Mouse (Mus musculus): ENCODE measurements at regions not wholly inside any gene's neighbourhood (a gene's known extent, or its start where the extent isn't known, plus 50 kb on each side); places are given as distances from the start of the nearest gene placed in this dataset.

- DNase-seq, result no peak
These were observed 175.5 kb downstream of the 1700129C05Rik start for GRCm38 (mm10) chr14:58967163-58967562.

- DNase-seq, result no peak
These were observed 197.7 kb downstream of the 1700129C05Rik start for GRCm38 (mm10) chr14:58944958-58945357.

GRCm38 (mm10) chr14:58943267-58943765 is 199.4 kb downstream of the 1700129C05Rik start:
- no peak for DNase-seq

DNA sequence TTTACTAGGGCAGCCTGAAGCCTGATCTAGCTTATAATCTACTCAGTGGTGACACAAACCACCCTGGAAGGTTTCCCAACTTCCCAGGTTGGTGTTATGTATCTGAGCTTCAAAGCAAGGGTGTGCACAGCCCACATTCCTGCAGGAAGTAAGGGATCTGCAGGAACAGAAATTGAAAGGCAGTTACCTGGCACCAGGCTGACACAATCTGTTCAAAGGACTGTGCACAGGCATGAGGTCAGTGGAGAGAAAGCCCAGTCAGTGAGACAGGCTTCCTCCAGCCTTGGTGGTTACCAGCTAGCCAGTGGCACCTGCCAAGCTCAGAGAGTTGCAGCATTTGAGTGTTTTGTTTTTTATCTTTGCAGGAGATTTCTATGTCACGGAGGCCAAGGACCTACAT is 203.6 kb downstream of the 1700129C05Rik start:
- no peak for DNase-seq

- DNase-seq, result no peak
These were observed 204.1 kb downstream of the 1700129C05Rik start for GRCm38 (mm10) chr14:58938601-58938970.

GRCm38 (mm10) chr14:58937791-58938600 is 204.7 kb downstream of the 1700129C05Rik start:
- peak; percentile 54 for DNase-seq

GRCm38 (mm10) chr14:58937331-58937730 is 205.4 kb downstream of the 1700129C05Rik start:
- DNase-seq, result peak; percentile 75

GRCm38 (mm10) chr14:58936131-58936530 is 206.6 kb downstream of the 1700129C05Rik start:
- DNase-seq, result no peak

- DNase-seq, result peak; percentile 23
These were observed 224.8 kb downstream of the 1700129C05Rik start for GRCm38 (mm10) chr14:58917853-58918252.

DNA sequence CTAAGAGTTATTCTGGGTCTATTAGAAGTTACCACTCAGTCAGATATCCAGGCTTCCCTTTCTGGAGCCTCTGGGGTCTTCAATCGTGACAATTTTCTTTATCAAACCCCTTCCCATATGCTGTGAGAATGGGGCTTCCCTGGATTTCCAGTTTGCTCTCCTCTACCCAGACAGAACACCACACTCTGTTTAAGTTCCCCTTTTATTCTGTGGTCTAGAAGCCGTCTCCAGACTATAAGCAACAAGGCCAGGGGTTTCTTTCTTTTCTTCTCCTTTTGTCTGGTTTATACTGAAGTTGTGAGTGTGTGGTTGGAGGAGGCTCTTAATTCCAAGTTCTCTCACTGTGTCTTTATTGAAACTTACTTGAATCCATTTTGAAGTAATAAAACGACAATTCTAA is 225.5 kb downstream of the 1700129C05Rik start:
- DNase-seq, result no peak

- DNase-seq, result no peak
These were observed 227.8 kb downstream of the 1700129C05Rik start for GRCm38 (mm10) chr14:58914937-58915336.

DNA sequence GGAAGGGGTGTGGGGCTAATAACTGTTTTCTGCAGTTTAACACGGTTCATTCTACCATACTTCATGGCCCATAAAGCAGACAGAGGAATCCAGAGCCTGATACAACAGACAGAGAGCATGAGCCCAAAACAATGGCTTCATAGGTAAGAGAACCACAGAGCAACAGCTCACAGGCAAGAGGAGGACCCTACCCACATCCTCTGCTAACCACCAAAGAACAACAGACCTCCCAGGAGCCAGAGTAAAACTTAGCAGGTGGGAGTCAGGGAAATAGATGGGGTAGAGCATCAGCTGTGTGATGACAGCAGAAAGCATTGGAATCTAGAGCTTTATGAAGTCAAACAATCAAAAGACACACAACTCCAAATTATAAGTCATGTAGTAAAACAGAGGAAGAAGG is 231.8 kb downstream of the 1700129C05Rik start:
- DNase-seq, result no peak

- peak; percentile 70 for DNase-seq
These were observed 234.8 kb downstream of the 1700129C05Rik start for GRCm38 (mm10) chr14:58907932-58908331.

- peak; percentile 8 for DNase-seq
These were observed 235.3 kb downstream of the 1700129C05Rik start for GRCm38 (mm10) chr14:58907359-58907758.

- DNase-seq, result no peak
These were observed 236.1 kb downstream of the 1700129C05Rik start for GRCm38 (mm10) chr14:58906631-58907030.

GRCm38 (mm10) chr14:58868176-58868949 is 274.3 kb downstream of the 1700129C05Rik start:
- peak; percentile 27 for DNase-seq

GRCm38 (mm10) chr14:58867396-58868107 is 275.1 kb downstream of the 1700129C05Rik start:
- peak; percentile 13 for DNase-seq

DNA sequence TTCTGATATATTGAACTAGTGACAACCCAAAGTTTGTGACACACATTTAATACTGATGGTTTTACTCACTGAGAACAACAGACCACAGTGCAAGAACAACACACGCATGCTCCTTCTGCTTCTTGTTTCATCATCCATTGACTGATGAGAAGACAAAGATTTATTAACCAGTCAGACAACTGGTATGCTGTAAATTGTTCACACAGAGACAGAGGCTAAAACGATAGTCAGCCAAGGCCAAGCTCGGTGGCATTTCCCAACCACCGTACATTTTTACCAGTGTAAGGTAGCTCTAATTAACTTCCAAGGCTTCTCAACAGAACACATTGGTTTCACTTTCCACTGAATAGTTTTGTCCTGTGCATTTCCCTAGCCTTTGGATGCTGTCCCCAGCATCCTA is 287.8 kb downstream of the 1700129C05Rik start:
- DNase-seq, result no peak

DNA sequence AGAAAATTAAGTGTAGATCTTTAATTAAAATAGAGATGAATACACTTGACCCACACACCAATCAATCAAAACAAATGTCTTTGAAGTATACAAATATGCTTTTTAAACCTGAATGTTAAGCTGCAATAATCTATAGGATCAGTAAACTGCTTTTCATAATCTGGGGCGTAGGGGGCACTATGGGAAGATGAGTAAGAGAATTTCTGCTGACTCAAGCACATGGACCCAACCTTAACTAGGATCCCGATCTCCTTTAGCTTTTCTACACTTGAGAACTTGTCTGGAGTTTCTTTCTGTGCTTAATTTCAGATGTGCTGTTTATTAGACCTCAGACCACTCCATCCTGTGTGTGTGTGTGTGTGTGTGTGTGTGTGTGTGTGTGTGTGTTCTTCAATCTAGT is 298.1 kb downstream of the 1700129C05Rik start:
- DNase-seq, result no peak

DNA sequence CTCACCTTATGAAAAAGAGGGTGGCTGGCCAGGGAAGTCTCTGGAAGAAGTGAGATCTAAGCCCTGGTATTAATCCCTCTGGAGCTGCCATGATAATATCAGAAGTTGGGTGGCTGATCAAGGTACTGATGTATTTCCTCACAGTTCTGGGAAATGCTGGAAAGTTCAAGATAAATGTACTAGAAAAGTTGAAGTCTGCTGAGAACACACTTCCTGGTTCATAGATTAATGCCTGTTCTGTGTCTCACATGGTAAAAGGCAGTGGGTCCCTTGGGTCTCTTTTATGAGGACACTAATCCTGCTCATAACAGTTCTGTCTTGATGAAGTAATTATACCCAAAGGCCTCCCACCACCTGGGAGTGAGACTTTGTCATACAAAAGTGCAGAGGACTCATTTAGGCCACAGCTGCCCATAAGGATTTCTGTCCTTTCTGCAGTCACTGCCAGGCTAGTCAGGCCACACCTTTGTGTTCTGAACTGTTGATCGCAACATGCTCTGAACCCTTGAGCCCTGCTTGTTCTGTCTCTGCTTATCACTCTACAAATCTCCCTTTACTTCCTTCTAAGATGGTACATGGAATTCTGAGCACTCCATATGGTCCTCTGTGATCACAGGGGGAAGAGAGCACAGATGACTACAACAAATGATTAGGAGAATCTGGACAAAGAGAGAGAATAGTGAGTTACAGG is 300.4 kb downstream of the 1700129C05Rik start:
- DNase-seq, result no peak

DNA sequence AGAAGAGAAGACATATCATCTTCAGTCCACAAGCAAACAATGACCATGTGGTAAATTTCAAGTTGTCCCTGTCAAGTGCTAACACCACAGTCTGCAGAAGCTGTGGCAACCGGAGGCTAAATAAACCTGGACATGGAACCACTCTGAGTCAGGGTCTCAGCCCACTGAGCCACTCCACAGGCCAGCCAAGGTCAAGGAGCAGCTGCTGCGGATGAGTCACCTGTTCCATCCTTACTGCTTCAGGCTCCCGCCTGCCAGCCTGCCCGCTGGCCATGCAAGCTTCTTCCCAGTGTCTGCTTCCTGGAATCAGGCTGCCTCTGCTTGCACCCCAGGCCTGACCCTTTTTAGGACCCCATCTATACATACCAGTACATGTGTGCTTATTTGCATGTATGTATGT is 319.8 kb downstream of the 1700129C05Rik start:
- no peak for DNase-seq

- no peak for DNase-seq
These were observed 324.7 kb downstream of the 1700129C05Rik start for GRCm38 (mm10) chr14:58817961-58818504.

Data from embryo, embryonic 11 days (tissue).